Mouse (Mus musculus) C3H10T1/2 (cell line): ENCODE results near the gene Cemip. TPM values are rescaled to one million over a fixed set of nuclear protein-coding genes. Genes with fewer than 3 reads are reported as not detected.

Experiments
- polyA plus RNA-seq, 2 experiments: library from polyadenylated mRNA; unstranded; fragments of >200 nt; fragmentation: generic; extraction: Trizol; gene quantifications; one replicate each; pipeline ENCODE4 v1.2.1; 2012; ENCODE audit warnings: missing spikeins in 2 of 2

Cemip gene
- polyA plus RNA-seq: 1 to 10 TPM in 1 of 2 experiments, under 1 TPM in 1; 0.16 to 3.3 TPM

GRCm38 (mm10) chr7:84086039-84086829, at the start of gene Cemip:
Cemip (minus strand) TSS chr7:84086502.

GRCm38 (mm10) chr7:83884021-83884658, 202.2 kb downstream of the Cemip start, which contains the start of the genes Tlnrd1 and Mesd:
Tlnrd1 (minus strand) TSS chr7:83884305.
Mesd (plus strand) TSS chr7:83884466.

Other genes with a start within 250 kb of the Cemip start
- gene Tlnrd1, start 202.2 kb downstream of the Cemip start, polyA plus RNA-seq: 10 to 100 TPM in 1 of 2 experiments, 1 to 10 TPM in 1; 7.8 to 19.6 TPM
- gene Mesd, start 202.0 kb downstream of the Cemip start, polyA plus RNA-seq: 10 to 100 TPM; 16.2 to 91.2 TPM
- 10 to 100 TPM in 1 of 2 experiments, 1 to 10 TPM in 1; 9.7 to 22.6 TPM for gene Abhd17c, start 65.4 kb upstream of the Cemip start, polyA plus RNA-seq